Mouse (Mus musculus) kidney, postnatal 25 days (tissue): ENCODE data around the gene Sirt1.

Experiments
- DNase-seq, 2 experiments: peaks; one replicate each; pipeline ENCODE4 v3.0.0; 2021; ENCODE audit warnings: mixed read lengths in 2 of 2

The Sirt1 gene

DNA sequence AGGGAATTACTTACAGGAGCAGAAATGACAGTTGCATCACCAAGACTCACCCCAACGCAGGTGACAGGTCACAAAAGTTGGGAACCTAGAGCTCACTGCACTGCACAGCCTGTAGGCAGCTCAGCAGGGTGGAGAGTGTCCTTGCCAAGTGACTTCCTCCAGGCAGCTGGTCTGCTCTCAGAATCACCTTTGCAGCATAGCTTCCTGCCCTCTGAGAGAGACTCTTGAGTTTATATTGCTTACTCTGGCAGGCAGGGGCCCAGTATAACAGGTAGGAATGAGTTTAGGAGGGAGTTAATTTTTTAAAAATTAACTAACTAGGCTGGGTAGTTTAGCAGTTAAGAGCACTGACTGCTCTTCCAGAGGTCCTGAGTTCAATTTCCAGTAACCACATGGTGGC lies 67.8 kb downstream of the Sirt1 start:
- peak; percentile 29 to 62 for DNase-seq

DNA sequence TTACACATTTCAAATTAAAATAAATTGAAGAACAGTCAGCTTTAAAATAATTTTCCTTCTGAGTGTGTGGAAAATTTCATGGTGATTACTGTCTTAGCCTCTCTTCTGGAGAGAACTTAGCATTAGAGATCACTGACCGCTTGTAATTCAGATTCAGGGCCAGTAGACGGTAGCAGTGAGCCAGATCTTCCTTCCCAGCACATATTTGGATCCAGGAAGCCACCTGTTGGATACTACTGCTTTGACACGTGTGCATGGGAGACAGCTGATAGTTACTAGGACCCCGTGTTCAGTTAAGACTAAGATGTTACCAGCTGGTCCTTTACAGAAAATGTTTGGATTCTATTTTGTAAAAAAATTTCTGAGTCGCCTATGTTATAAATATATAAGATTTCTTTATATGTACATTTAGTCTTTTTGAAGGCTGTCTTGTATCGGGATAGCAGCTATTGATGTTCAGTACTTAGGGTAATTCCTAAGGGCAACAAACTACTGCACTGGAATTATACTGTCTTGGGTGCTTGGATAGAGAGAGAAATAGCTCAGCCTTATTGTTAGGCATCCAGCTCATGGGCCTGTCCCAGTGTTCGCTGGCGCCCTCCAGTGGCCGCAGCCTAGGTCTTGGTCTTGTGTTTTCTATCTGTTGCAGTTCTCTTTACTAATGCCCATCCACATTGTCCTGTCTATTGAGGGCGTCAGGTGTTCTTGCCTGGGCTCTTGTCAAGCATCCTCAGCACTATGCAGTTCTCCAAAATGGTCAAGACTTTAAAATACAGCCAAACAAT lies 72.7 kb downstream of the Sirt1 start:
- peak; percentile 85 to 93 for DNase-seq

DNA sequence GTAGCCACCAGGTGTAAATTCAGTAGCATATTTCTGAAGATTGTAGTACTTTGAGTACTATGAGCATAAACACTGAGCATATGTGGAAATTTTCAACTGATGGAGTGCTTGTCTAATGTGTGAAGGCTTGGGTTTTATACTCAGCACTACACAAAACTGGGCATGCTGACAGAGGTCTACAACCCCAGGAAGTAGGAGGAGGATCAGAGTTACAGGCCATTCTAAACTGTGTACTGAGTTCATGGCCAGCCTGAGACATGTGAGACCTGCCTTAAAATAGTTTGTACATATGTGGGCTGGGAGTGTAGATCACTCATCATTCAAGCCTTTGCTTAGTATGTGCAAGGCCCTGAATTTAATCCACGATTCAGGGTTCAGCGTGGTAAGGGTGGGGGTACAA lies 79.1 kb downstream of the Sirt1 start:
- DNase-seq = peak in 1 of 2 experiments; percentile 18

DNA sequence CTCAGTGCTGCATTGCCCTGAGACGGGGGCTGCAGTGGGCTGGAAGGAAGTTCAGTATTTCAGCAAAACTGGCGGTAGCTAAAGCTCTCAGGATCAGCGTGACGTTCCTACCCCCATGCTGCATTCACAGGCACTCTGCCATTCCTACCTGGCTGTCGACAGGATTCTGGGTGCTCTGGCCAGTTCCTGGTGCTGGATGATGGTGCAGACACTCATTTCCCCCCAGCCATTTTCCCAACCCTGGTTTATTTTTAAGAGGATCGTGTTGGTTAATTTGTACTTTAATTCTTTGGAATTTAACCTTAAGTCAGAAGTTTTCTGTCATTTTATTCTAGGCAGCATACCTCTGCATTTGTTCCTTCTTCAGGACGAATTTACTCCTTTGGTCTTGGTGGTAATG lies 98.7 kb downstream of the Sirt1 start:
- DNase-seq = peak; percentile 17 to 50

DNA sequence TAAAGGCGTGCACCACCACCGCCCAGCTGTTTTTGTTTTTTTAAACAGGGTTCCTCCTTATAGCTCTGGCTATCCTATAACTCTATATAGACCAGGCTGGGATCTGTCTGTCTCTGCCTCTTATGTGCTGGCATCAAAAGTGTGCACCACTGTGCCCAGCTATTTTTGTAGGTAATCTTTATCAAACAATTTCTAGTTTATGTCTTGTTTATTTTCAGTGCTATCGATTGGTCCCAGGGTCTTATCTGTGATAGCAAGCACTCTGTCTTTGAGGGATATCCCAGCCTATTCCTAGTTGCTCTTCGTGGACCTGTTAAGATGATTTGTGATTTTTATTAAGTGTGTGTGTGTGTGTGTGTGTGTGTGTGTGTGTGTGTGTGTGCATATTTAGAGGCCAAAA lies 99.1 kb downstream of the Sirt1 start:
- DNase-seq = no peak

DNA sequence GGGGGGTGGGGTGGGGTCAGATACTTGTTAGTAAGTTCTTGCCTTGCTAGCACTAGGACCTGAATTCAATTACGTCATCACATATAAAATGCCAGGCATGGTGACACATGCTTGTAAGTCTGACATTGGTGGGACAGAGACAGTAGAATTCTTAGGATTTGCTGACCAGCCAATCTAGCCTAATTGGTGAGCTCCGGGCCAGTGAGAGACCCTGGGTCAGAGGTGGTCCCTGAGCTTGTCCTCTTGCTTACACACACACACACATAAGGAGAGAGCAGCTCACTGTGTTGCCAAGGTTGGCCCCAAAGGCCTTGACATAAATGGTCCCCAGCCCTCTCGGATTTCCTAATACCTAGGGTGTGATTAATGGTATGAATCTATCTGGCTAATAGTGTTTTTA lies 101.7 kb downstream of the Sirt1 start:
- DNase-seq = no peak

DNA sequence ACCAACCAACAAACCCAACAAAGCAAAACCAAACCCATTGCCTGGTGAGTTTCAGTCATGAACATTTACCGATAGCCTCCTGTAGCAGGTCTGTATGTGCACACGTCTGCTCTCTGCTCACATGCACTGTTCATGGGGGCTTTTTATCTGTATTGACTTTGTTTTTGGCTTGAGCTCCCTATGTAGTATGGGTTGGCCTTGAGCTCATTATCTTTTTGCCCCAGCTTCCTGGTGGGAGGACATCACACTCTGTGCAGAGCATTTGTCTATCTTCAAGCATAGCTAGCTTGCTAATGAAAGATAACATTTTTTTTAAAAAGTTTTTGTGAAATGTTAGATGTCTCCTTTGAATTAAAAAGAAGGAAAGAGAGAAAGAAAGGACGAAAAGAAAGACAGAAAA lies 104.5 kb downstream of the Sirt1 start:
- no peak for DNase-seq

DNA sequence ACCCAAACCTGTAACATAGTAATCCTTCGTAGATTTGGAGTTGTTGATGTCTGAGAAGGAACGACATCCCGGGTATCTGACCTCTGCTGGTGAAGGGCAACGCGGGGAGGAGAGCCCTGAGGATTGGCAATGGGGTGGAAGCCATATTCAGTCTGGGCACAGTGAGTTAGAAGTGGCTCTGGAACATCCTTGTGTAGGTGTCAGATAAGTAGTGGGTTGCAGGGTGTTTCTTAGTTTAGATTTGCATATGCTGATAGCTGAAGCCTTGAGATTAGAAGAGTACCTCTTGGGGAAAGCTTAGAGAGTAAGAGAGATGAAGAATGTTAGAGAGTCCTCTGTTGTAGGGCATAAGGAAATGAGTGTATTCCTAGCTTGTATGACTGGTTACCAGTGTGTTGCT lies 108.6 kb downstream of the Sirt1 start:
- DNase-seq = no peak

DNA sequence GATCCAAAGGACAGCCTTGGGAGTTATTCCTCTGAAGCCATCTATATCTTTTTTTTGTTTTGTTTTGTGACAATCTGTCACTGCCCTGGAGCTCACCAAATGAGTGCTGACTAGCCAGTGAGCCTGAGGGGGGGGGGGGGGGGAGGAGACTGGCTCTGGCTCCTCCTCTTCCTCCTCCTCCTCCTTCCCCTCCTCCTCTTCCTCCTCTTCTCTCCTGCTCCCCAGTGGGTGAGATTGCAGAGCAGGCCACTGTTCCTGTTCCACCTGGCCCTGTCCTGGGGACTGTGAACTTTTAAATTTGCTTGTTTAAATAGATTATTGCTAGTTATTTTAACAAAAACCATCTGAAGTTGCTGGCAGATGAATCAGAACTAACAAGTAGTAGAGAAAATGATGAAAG lies 109.1 kb downstream of the Sirt1 start:
- no peak for DNase-seq
